Mouse (Mus musculus) Patski (cell line): ENCODE measurements around the gene Zdhhc24. TPM values are rescaled to one million over a fixed set of nuclear protein-coding genes. Genes with fewer than 3 reads are reported as not detected.
A peak's percentile ranks its signal among the peaks of the same experiment; 100 is the strongest.

Experiments used
- ATAC-seq: fragments of 100-300 bp; one replicate; pipeline ENCODE4 v1.8.0; 2021
- CTCF ChIA-PET: fragments of 350-600 bp; sonication (Branson Sonifier 250); formaldehyde crosslinking; loops from one replicate; lab custom pipeline; 2022; ENCODE audit warnings: inconsistent platforms; lab: Charles Lee
- POLR2A ChIA-PET: fragments of 350-600 bp; sonication (Branson Sonifier 250); formaldehyde crosslinking; loops from one replicate; lab custom pipeline; 2022; ENCODE audit warnings: antibody characterized with exemption, inconsistent platforms; lab: Charles Lee
- DNase-seq: peaks from one replicate; pipeline ENCODE4 v3.0.0-alpha.2; 2011; ENCODE audit warnings: low read depth, low spot score
- H3K27me3 ChIP-seq: fragments of 371-371 bp; one replicate; pipeline ENCODE4 v1.5.1; 2021
- CTCF ChIP-seq: fragments of 100-300 bp; IDR thresholded peaks from one replicate; pipeline ENCODE4 v1.5.1; 2021
- in situ Hi-C: fragments of 300-500 bp; cut with MboI; formaldehyde crosslinking; loops from 3 replicates; pipeline ENCODE4 v1.11.1; 2018; ENCODE audit warnings: low pct_unique_long_range_greater_than_20kb, mixed read lengths
- polyA plus RNA-seq: library from polyadenylated mRNA; unstranded; gene quantifications from one replicate; pipeline ENCODE4 v1.2.3, GENCODE M21; 2021

The Zdhhc24 gene
- polyA plus RNA-seq, 1 experiment from 2014 or later = 17.2 TPM

GRCm38 (mm10) chr19:4876241-4876640, 2.2 kb upstream of the Zdhhc24 start:
- H3K27me3 ChIP-seq = peaks cover 23% of the 10 kb centered on the region
- CTCF ChIA-PET = interaction anchor here (1.0 kb wide), 1 partner anchor 11 kb away, joined by 3 read pairs; no protein-coding TSS in a partner anchor
- DNase-seq (no peak), ATAC-seq (no peak)
- no peak for TF ChIP-seq CTCF
- POLR2A ChIA-PET = no interaction called here
- in situ Hi-C loops = no loop called here

GRCm38 (mm10) chr19:4876755-4877154, 1.7 kb upstream of the Zdhhc24 start:
- DNase-seq (no peak), ATAC-seq (no peak)
- CTCF ChIA-PET = interaction anchor here (1.0 to 1.5 kb wide), 2 partner anchors 10 to 29 kb away, joined by 3 to 4 read pairs; no protein-coding TSS in a partner anchor
- POLR2A ChIA-PET = no interaction called here
- peaks cover 18% of the 10 kb centered on the region for H3K27me3 ChIP-seq
- in situ Hi-C loops = no loop called here
- TF ChIP-seq CTCF = no peak

GRCm38 (mm10) chr19:4877785-4878184, 683 bp upstream of the Zdhhc24 start, which contains the start of gene Actn3:
Gene Actn3, minus strand, starts transcription at chr19:4877909.
- TF ChIP-seq CTCF = no peak
- in situ Hi-C loops = no loop called here
- ChIA-PET POLR2A (no interaction called here), CTCF (interaction anchor here (1.5 kb wide), 1 partner anchor 30 kb away, joined by 4 read pairs; no protein-coding TSS in a partner anchor)
- DNase-seq (no peak), ATAC-seq (peak; percentile 13)
- peaks cover 18% of the 10 kb centered on the region for H3K27me3 ChIP-seq

GRCm38 (mm10) chr19:4879324-4879703, 846 bp downstream of the Zdhhc24 start:
- ChIA-PET CTCF (no interaction called here), POLR2A (no interaction called here)
- no peak for ATAC-seq
- TF ChIP-seq CTCF = no peak
- DNase-seq = no peak
- H3K27me3 ChIP-seq = peaks cover 9% of the 10 kb centered on the region
- in situ Hi-C loops = no loop called here

- ATAC-seq (no peak), DNase-seq (no peak)
- CTCF ChIA-PET = no interaction called here
- in situ Hi-C loops = no loop called here
- POLR2A ChIA-PET = interaction anchor here (0.6 kb wide), 1 partner anchor 45 kb away, joined by 3 read pairs; no protein-coding TSS in a partner anchor
- no peaks in the 10 kb centered on the region for H3K27me3 ChIP-seq
- TF ChIP-seq CTCF = no peak
Measured at GRCm38 (mm10) chr19:4883961-4884360, 5.5 kb downstream of the Zdhhc24 start.

- POLR2A ChIA-PET = no interaction called here
- no peak for DNase-seq
- H3K27me3 ChIP-seq = no peaks in the 10 kb centered on the region
- TF ChIP-seq CTCF = no peak
- in situ Hi-C loops = no loop called here
- ATAC-seq = no peak
- CTCF ChIA-PET = no interaction called here
Measured at GRCm38 (mm10) chr19:4889791-4890190, 11.3 kb downstream of the Zdhhc24 start.

GRCm38 (mm10) chr19:4891798-4892197, 13.3 kb downstream of the Zdhhc24 start:
- CTCF ChIA-PET = no interaction called here
- POLR2A ChIA-PET = no interaction called here
- no peaks in the 10 kb centered on the region for H3K27me3 ChIP-seq
- in situ Hi-C loops = no loop called here
- TF ChIP-seq CTCF = no peak
- ATAC-seq (no peak), DNase-seq (no peak)

GRCm38 (mm10) chr19:4896780-4897520, 18.5 kb downstream of the Zdhhc24 start:
- ChIA-PET CTCF (no interaction called here), POLR2A (interaction anchor here (1.2 kb wide), 1 partner anchor 10 kb away, joined by 5 read pairs; no protein-coding TSS in a partner anchor)
- H3K27me3 ChIP-seq = no peaks in the 10 kb centered on the region
- no peak for ATAC-seq
- no peak for DNase-seq
- in situ Hi-C loops = no loop called here
- no peak for TF ChIP-seq CTCF

- no peak for TF ChIP-seq CTCF
- ATAC-seq (no peak), DNase-seq (no peak)
- no peaks in the 10 kb centered on the region for H3K27me3 ChIP-seq
- ChIA-PET CTCF (interaction anchor here (1.1 kb wide), 1 partner anchor 16 kb away, joined by 3 read pairs; no protein-coding TSS in a partner anchor), POLR2A (no interaction called here)
- in situ Hi-C loops = no loop called here
Measured at GRCm38 (mm10) chr19:4898972-4899371, 20.5 kb downstream of the Zdhhc24 start.

- CTCF ChIA-PET = interaction anchor here (1.3 kb wide), 1 partner anchor 12 kb away, joined by 3 read pairs; no protein-coding TSS in a partner anchor
- POLR2A ChIA-PET = no interaction called here
- no peaks in the 10 kb centered on the region for H3K27me3 ChIP-seq
- ATAC-seq = no peak
- in situ Hi-C loops = no loop called here
- no peak for TF ChIP-seq CTCF
- DNase-seq = no peak
Measured at GRCm38 (mm10) chr19:4899888-4900287, 21.4 kb downstream of the Zdhhc24 start.
